ENCODE assay signal across 14 mouse cellular contexts in the genomic region with DNA sequence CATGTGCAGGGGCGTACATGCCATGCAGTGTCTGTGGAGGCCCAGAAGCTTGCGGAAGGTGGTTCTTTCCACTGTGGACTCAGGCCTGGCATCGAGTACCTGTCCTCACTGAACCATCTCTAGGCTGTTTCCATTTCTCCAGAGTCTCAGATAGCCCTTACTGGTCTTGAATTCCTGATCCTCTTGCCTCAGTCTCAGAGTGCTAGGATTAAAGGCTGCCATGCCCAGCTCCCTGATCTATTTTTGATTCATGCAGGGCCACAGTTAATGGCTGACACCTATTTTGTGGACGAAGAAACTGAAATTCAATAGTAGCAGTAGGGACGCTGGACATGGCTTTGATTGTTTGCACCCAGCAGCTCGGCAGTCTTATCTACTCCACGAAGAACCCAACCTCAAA.
DNase-seq lines count a peak whose midpoint lies in the region; ATAC-seq and TF ChIP-seq lines count a peak whose summit lies in the region.
"Had no signal": no experiment of that assay in that cellular context is flagged by ENCODE, and none has a peak within 500 bp of the region (broad histone marks: within the 10 kb centered on the region; RNA-seq: fewer than 3 reads in every experiment).

No protein-coding gene starts in this region.

- WGBS in midbrain, embryonic 10.5 days, result 91% methylated on average over 7 of the region's 7 CpGs
- WGBS in midbrain, embryonic 11.5 days, result 87% methylated on average over 7 of the region's 7 CpGs
- 91% methylated on average over 7 of the region's 7 CpGs for WGBS in forebrain, embryonic 14.5 days
- 83% methylated on average over 7 of the region's 7 CpGs for WGBS in hindbrain, postnatal 0 days
- WGBS in neural tube, embryonic 14.5 days, result 85% methylated on average over 7 of the region's 7 CpGs
- WGBS in heart, embryonic 11.5 days (ENCODE audit: insufficient replicate concordance), result 76% methylated on average over 7 of the region's 7 CpGs

- DNase-seq in midbrain, embryonic 10.5 days (ENCODE audit: low spot score), result no peak
- no peak for DNase-seq in midbrain, embryonic 11.5 days (ENCODE audit: low spot score, missing footprints)
- no peak for DNase-seq in forebrain, embryonic 14.5 days (ENCODE audit: low spot score)
- no peak for DNase-seq in hindbrain, postnatal 0 days (ENCODE audit: low spot score)
- no peak for DNase-seq in kidney, postnatal 4 days
- DNase-seq: cerebellum, adult 2 months; embryo, embryonic 11 days; right cerebral cortex, adult 18-20 months had no signal

- H3K9ac ChIP-seq in midbrain, embryonic 11.5 days (ENCODE audit: low read length), result no peak overlapping the region; the same call in 1 of the 2 replicates
- 0 out of 2 replicates have a peak overlapping the region, but pooled peaks have one; percentile 43 for H3K9ac ChIP-seq in forebrain, embryonic 14.5 days (ENCODE audit: low read length)
- no peak overlapping the region; the same call in 1 of the 2 replicates for H3K9ac ChIP-seq in hindbrain, postnatal 0 days (replicated peaks; ENCODE audit: low read length)
- 0 out of 2 replicates have a peak overlapping the region, but pooled peaks have one; percentile 7 for H3K9ac ChIP-seq in neural tube, embryonic 14.5 days (replicated peaks; ENCODE audit: low read depth, low read length)
- H3K9ac ChIP-seq in heart, embryonic 11.5 days (ENCODE audit: low read depth, low read length), result no peak overlapping the region
- H3K9ac ChIP-seq: liver, embryonic 12.5 days had no signal

- ATAC-seq in midbrain, embryonic 11.5 days (ENCODE audit: low FRiP score), result no peak
- ATAC-seq in forebrain, embryonic 14.5 days, result no peak
- no peak for ATAC-seq in hindbrain, postnatal 0 days
- ATAC-seq in neural tube, embryonic 14.5 days (ENCODE audit: low read depth), result no peak
- no peak for ATAC-seq in activated CD4-positive, CD25-positive, alpha-beta regulatory T cell, adult 4 months
- no peak for ATAC-seq in heart, embryonic 11.5 days (replicated peaks; ENCODE audit: insufficient number of reproducible peaks, low FRiP score, low TSS enrichment)
- ATAC-seq: intestine, postnatal 0 days; liver, embryonic 12.5 days; lung, postnatal 0 days had no signal

- peaks cover 36% of the 10 kb centered on the region for H3K36me3 ChIP-seq in midbrain, embryonic 10.5 days
- no peaks in the 10 kb centered on the region for H3K36me3 ChIP-seq in midbrain, embryonic 11.5 days (ENCODE audit: control insufficient read depth, insufficient read depth, low read length)
- peaks cover 10% of the 10 kb centered on the region; the same call in 1 of the 2 replicates for H3K36me3 ChIP-seq in forebrain, embryonic 14.5 days (ENCODE audit: control insufficient read depth, insufficient read depth, low read length)
- H3K36me3 ChIP-seq in hindbrain, postnatal 0 days (ENCODE audit: insufficient read depth, low read length), result no peaks in the 10 kb centered on the region; the same call in 1 of the 2 replicates
- no peaks in the 10 kb centered on the region; the same call in 1 of the 2 replicates for H3K36me3 ChIP-seq in neural tube, embryonic 14.5 days (ENCODE audit: control insufficient read depth, insufficient read depth, low read length)
- peaks cover 4% of the 10 kb centered on the region; the same call in 1 of the 2 replicates for H3K36me3 ChIP-seq in heart, embryonic 11.5 days (ENCODE audit: control insufficient read depth, insufficient read depth, low read length)

- H3K27ac ChIP-seq in midbrain, embryonic 10.5 days (replicated peaks), result peak overlapping the region; percentile 69; the same call in 1 of the 2 replicates
- no peak overlapping the region for H3K27ac ChIP-seq in midbrain, embryonic 11.5 days (ENCODE audit: low read depth, low read length)
- no peak overlapping the region for H3K27ac ChIP-seq in forebrain, embryonic 14.5 days (ENCODE audit: low read depth, low read length)
- peak overlapping the region; percentile 96 for H3K27ac ChIP-seq in hindbrain, postnatal 0 days
- peak overlapping the region; percentile 60 for H3K27ac ChIP-seq in neural tube, embryonic 14.5 days (ENCODE audit: low read depth, low read length)
- no peak overlapping the region for H3K27ac ChIP-seq in heart, embryonic 11.5 days (ENCODE audit: low read depth, low read length)
- H3K27ac ChIP-seq: liver, embryonic 12.5 days had no signal

- H3K4me2 ChIP-seq in midbrain, embryonic 11.5 days, result no peak overlapping the region
- no peak overlapping the region; the same call in 1 of the 2 replicates for H3K4me2 ChIP-seq in forebrain, embryonic 14.5 days (ENCODE audit: low read length)
- peak overlapping the region; percentile 67 for H3K4me2 ChIP-seq in hindbrain, postnatal 0 days (ENCODE audit: low read depth, low read length)
- peak overlapping the region; percentile 63 for H3K4me2 ChIP-seq in neural tube, embryonic 14.5 days (ENCODE audit: low read depth, low read length)
- no peak overlapping the region for H3K4me2 ChIP-seq in heart, embryonic 11.5 days
- H3K4me2 ChIP-seq: liver, embryonic 12.5 days had no signal

- H3K27me3 ChIP-seq in midbrain, embryonic 10.5 days (ENCODE audit: low read depth, poor library complexity, severe bottlenecking), result peaks cover 5% of the 10 kb centered on the region
- H3K27me3 ChIP-seq in midbrain, embryonic 11.5 days (ENCODE audit: control insufficient read depth, insufficient read depth, low read length), result no peaks in the 10 kb centered on the region
- H3K27me3 ChIP-seq in forebrain, embryonic 14.5 days (replicated peaks; ENCODE audit: control insufficient read depth, insufficient read depth, low read length), result no peaks in the 10 kb centered on the region
- no peaks in the 10 kb centered on the region for H3K27me3 ChIP-seq in hindbrain, postnatal 0 days (ENCODE audit: insufficient read depth, low read length)
- no peaks in the 10 kb centered on the region for H3K27me3 ChIP-seq in neural tube, embryonic 14.5 days (ENCODE audit: control insufficient read depth, insufficient read depth, low read length)
- no peaks in the 10 kb centered on the region for H3K27me3 ChIP-seq in heart, embryonic 11.5 days (ENCODE audit: control insufficient read depth, insufficient read depth, low read length)
- H3K27me3 ChIP-seq: liver, embryonic 12.5 days had no signal

- no peak overlapping the region for H3K4me3 ChIP-seq in midbrain, embryonic 10.5 days
- H3K4me3 ChIP-seq in midbrain, embryonic 11.5 days (ENCODE audit: low read depth, low read length), result no peak overlapping the region
- no peak overlapping the region for H3K4me3 ChIP-seq in forebrain, embryonic 14.5 days (ENCODE audit: low read depth, low read length)
- no peak overlapping the region for H3K4me3 ChIP-seq in hindbrain, postnatal 0 days (ENCODE audit: low read length)
- no peak overlapping the region for H3K4me3 ChIP-seq in neural tube, embryonic 14.5 days (ENCODE audit: low read depth, low read length)
- no peak overlapping the region for H3K4me3 ChIP-seq in heart, embryonic 11.5 days (ENCODE audit: low read depth, low read length)
- H3K4me3 ChIP-seq: liver, embryonic 12.5 days had no signal

- TF ChIP-seq CTCF in hindbrain, postnatal 0 days (IDR thresholded peaks at IDR 0.05; ENCODE audit: low read depth), result no peak

- peaks cover 54% of the 10 kb centered on the region for H3K4me1 ChIP-seq in midbrain, embryonic 10.5 days
- H3K4me1 ChIP-seq in midbrain, embryonic 11.5 days (ENCODE audit: control insufficient read depth, insufficient read depth, low read length), result peaks cover 16% of the 10 kb centered on the region
- H3K4me1 ChIP-seq in forebrain, embryonic 14.5 days (ENCODE audit: control insufficient read depth, insufficient read depth, low read length), result peaks cover 20% of the 10 kb centered on the region; the same call in 1 of the 2 replicates
- H3K4me1 ChIP-seq in hindbrain, postnatal 0 days (ENCODE audit: insufficient read depth, low read length), result peaks cover 29% of the 10 kb centered on the region
- H3K4me1 ChIP-seq in neural tube, embryonic 14.5 days (ENCODE audit: control insufficient read depth, insufficient read depth, low read length), result peaks cover 25% of the 10 kb centered on the region; the same call in 1 of the 2 replicates
- H3K4me1 ChIP-seq in heart, embryonic 11.5 days (ENCODE audit: control insufficient read depth, insufficient read depth, low read length), result peaks cover 16% of the 10 kb centered on the region

- H3K9me3 ChIP-seq in midbrain, embryonic 10.5 days (replicated peaks), result no peaks in the 10 kb centered on the region
- no peaks in the 10 kb centered on the region for H3K9me3 ChIP-seq in midbrain, embryonic 11.5 days (ENCODE audit: control insufficient read depth, low read length)
- H3K9me3 ChIP-seq in forebrain, embryonic 14.5 days (replicated peaks; ENCODE audit: control insufficient read depth, low read length), result no peaks in the 10 kb centered on the region
- H3K9me3 ChIP-seq in hindbrain, postnatal 0 days (ENCODE audit: low read length), result no peaks in the 10 kb centered on the region
- no peaks in the 10 kb centered on the region for H3K9me3 ChIP-seq in neural tube, embryonic 14.5 days (ENCODE audit: control insufficient read depth, low read length)
- H3K9me3 ChIP-seq in heart, embryonic 11.5 days (replicated peaks; ENCODE audit: control insufficient read depth, low read length), result no peaks in the 10 kb centered on the region
- H3K9me3 ChIP-seq: liver, embryonic 12.5 days had no signal

Comparison
In these comparisons a context has a peak if more than half of its experiments do, and no peak if none do; other contexts are left out.
1. H3K27ac ChIP-seq: peak in midbrain, embryonic 10.5 days (single experiment), hindbrain, postnatal 0 days (single experiment) and neural tube, embryonic 14.5 days (single experiment); none in midbrain, embryonic 11.5 days (single experiment), forebrain, embryonic 14.5 days (single experiment) and heart, embryonic 11.5 days (single experiment).
2. H3K4me2 ChIP-seq: peak in hindbrain, postnatal 0 days (single experiment) and neural tube, embryonic 14.5 days (single experiment); none in midbrain, embryonic 11.5 days (single experiment), forebrain, embryonic 14.5 days (single experiment) and heart, embryonic 11.5 days (single experiment).
3. H3K9ac ChIP-seq: peak in forebrain, embryonic 14.5 days (single experiment) and neural tube, embryonic 14.5 days (single experiment); none in midbrain, embryonic 11.5 days (single experiment), hindbrain, postnatal 0 days (single experiment) and heart, embryonic 11.5 days (single experiment).